Mouse (Mus musculus) liver, embryonic 11.5 days (tissue): ENCODE results near the gene Ston1. TPM values are rescaled to one million over a fixed set of nuclear protein-coding genes. Genes with fewer than 3 reads are reported as not detected.

Experiments used
- ATAC-seq: fragments of 200-750 bp; cut with Nextera tagmentation; replicated peaks from 2 replicates; pipeline ENCODE4 v1.8.0; 2017; ENCODE audit warnings: moderate number of reproducible peaks, mild to moderate bottlenecking, moderate TSS enrichment, moderate library complexity; ENCODE audit not compliant: low FRiP score
- DNase-seq: peaks from one replicate; pipeline ENCODE4 v3.0.0-alpha.2; 2017; ENCODE audit warnings: low spot score
- H3K27ac ChIP-seq: fragments of 300-500 bp; sonication (generic); 2 replicates; pipeline ENCODE4 v1.5.1; 2014; ENCODE audit warnings: mild to moderate bottlenecking, low read depth, low read length, control low read depth
- H3K27me3 ChIP-seq: fragments of 300-500 bp; sonication (generic); replicated peaks from 2 replicates; pipeline ENCODE4 v1.6.1; 2014; ENCODE audit warnings: low read length, mixed read lengths; ENCODE audit not compliant: control insufficient read depth, insufficient read depth
- H3K36me3 ChIP-seq: fragments of 300-500 bp; sonication (generic); 2 replicates; pipeline ENCODE4 v1.6.1; 2014; ENCODE audit warnings: mild to moderate bottlenecking, low read length, moderate library complexity, mixed read lengths; ENCODE audit not compliant: control insufficient read depth, insufficient read depth
- H3K4me1 ChIP-seq: fragments of 300-500 bp; sonication (generic); replicated peaks from 2 replicates; pipeline ENCODE4 v1.6.1; 2014; ENCODE audit warnings: low read length, mixed read lengths; ENCODE audit not compliant: control insufficient read depth, insufficient read depth
- H3K4me2 ChIP-seq: fragments of 300-500 bp; sonication (generic); 2 replicates; pipeline ENCODE4 v1.6.1; 2014; ENCODE audit warnings: mild to moderate bottlenecking, control low read depth, moderate library complexity
- H3K4me3 ChIP-seq: fragments of 300-500 bp; sonication (generic); 2 replicates; pipeline ENCODE4 v1.5.1; 2014; ENCODE audit warnings: low read depth, low read length, control low read depth
- H3K9ac ChIP-seq: fragments of 300-500 bp; sonication (generic); 2 replicates; pipeline ENCODE4 v1.6.1; 2014; ENCODE audit warnings: low read depth, low read length, control low read depth
- H3K9me3 ChIP-seq: fragments of 300-500 bp; sonication (generic); 2 replicates; pipeline ENCODE4 v1.6.1; 2016; ENCODE audit warnings: low read length, inconsistent platforms, mixed read lengths; ENCODE audit not compliant: control insufficient read depth
- WGBS: fragments of 180-500 bp; shearing (Covaris S2); extraction: QIAGEN DNeasy Blood & Tissue Kit; methylation state at CpG from one replicate; pipeline ENCODE4 v1.1.7; 2014; 5-methylcytosine and 5-hydroxymethylcytosine counted together
- polyA plus RNA-seq: library from polyadenylated mRNA; unstranded; fragments of >200 nt; fragmentation: Nextera tagmentation; extraction: Ambion mirVana; gene quantifications from 2 replicates; pipeline ENCODE4 v1.2.1, GENCODE M21; 2014

The Ston1 gene
- polyA plus RNA-seq, 1 experiment from 2014 or later, result 2.8 TPM

DNA sequence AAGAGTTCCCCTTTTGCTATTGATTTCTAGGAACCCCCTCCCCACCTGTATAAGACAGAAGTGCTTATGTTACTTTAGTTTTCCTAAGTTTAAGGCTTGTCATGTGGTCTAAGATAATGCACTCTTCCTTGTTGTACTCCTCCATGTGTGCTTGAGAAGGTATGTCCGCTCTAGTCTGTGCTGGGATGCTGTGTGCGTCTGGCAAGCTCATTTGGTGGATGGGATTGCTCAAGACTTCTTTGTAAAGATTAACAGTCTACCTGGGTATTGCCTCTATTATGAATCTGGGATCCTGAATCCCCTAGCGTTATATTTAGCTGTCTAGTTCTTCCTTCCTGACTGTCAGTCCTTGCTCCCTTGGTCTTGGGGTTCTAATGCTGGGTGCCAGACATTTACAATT is 35.1 kb downstream of the Ston1 start:
- 88% methylated on average over 3 of the region's 3 CpGs for WGBS
- Histone ChIP-seq H3K36me3 (no peaks in the 10 kb centered on the region), H3K4me3 (no peak overlapping the region), H3K4me1 (peaks cover 10% of the 10 kb centered on the region), H3K9ac (no peak overlapping the region), H3K4me2 (no peak overlapping the region), H3K27ac (no peak overlapping the region), H3K27me3 (no peaks in the 10 kb centered on the region), H3K9me3 (no peaks in the 10 kb centered on the region)
- ATAC-seq, result no peak
- peak; percentile 1 for DNase-seq

- WGBS, result 88% methylated on average over 14 of the region's 14 CpGs
- no peaks in the 10 kb centered on the region for H3K36me3 ChIP-seq
- no peaks in the 10 kb centered on the region for H3K9me3 ChIP-seq
- DNase-seq, result no peak
- no peak overlapping the region for H3K9ac ChIP-seq
- no peaks in the 10 kb centered on the region for H3K27me3 ChIP-seq
- no peaks in the 10 kb centered on the region for H3K4me1 ChIP-seq
- no peak for ATAC-seq
- no peak overlapping the region for H3K4me2 ChIP-seq
- H3K27ac ChIP-seq, result no peak overlapping the region
- H3K4me3 ChIP-seq, result no peak overlapping the region
These were observed 38.6 kb downstream of the Ston1 start for GRCm38 (mm10) chr17:88636076-88636475.

DNA sequence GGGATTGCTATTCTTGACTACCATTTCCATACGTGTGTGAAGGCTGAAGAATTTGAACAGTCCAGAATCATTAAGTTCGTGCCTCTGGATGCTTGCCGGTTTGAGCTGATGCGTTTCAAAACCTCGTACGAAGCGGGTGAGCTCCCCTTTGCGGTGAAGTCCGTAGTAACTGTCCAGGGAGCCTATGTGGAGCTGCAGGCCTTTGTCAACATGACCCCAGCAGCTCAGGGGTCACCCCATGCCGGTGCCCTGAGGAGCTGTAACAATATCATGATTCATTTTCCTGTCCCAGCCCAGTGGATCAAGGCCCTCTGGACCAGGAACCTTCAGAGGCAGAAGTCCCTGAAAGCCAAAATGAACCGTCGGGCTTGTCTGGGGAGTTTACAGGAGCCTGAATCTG is 39.1 kb downstream of the Ston1 start:
- H3K27ac ChIP-seq, result no peak overlapping the region
- H3K36me3 ChIP-seq, result no peaks in the 10 kb centered on the region
- no peak overlapping the region for H3K4me2 ChIP-seq
- H3K9me3 ChIP-seq, result no peaks in the 10 kb centered on the region
- H3K9ac ChIP-seq, result no peak overlapping the region
- no peak overlapping the region for H3K4me3 ChIP-seq
- no peaks in the 10 kb centered on the region for H3K4me1 ChIP-seq
- ATAC-seq (peak; percentile 49; the same call in 1 of the 2 replicates), DNase-seq (peak; percentile 26)
- 72% methylated on average over 12 of the region's 12 CpGs for WGBS
- H3K27me3 ChIP-seq, result no peaks in the 10 kb centered on the region

DNA sequence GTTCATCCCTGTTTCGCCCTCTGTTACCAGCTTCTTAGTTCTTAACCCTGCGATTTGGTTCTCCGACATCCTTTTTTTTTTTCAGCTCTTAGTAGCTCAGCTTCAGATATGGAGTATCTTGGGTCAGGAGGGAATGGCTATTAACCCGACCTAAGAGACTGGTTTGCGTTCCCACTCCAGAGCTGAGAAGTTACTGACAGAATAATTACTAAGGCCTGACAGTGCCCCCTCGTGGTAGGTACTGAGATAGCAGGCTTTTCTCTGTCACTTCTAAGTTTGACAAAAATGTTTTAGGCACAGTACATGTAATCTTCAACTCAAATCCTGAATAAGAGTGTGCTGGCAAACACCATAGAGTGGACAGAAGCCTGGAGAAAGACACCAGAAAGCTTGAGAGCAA is 43.5 kb downstream of the Ston1 start:
- no peaks in the 10 kb centered on the region for H3K4me1 ChIP-seq
- peaks cover 2% of the 10 kb centered on the region; the same call in 1 of the 2 replicates for H3K36me3 ChIP-seq
- H3K9me3 ChIP-seq, result no peaks in the 10 kb centered on the region
- ATAC-seq, result no peak
- H3K27me3 ChIP-seq, result no peaks in the 10 kb centered on the region
- no peak overlapping the region for H3K27ac ChIP-seq
- DNase-seq, result peak; percentile 54
- H3K4me2 ChIP-seq, result no peak overlapping the region
- H3K4me3 ChIP-seq, result no peak overlapping the region
- 21% methylated on average over 6 of the region's 6 CpGs for WGBS
- no peak overlapping the region for H3K9ac ChIP-seq

DNA sequence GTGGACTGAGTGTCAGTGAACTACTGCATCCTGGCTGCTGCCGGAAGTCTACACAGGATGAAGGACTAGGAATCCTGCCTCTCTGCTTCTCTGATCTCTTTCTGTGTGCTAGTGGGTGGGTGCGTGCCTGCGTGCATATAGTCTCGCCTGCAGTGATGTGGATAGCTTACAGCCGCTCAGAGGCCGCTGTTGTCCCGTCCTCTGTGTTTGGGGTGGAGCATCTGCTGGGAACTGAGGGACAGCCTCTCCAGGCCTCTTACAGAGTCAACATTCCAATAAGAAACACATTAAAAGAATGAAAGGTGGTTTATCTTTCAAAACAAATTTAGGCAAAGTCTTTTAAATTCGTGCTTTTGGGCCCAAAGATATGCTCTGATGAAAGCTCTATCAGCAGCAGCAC is 44.4 kb downstream of the Ston1 start:
- Histone ChIP-seq H3K4me1 (no peaks in the 10 kb centered on the region), H3K27me3 (no peaks in the 10 kb centered on the region), H3K27ac (no peak overlapping the region), H3K4me2 (no peak overlapping the region), H3K9me3 (no peaks in the 10 kb centered on the region), H3K9ac (no peak overlapping the region), H3K4me3 (no peak overlapping the region), H3K36me3 (peaks cover 2% of the 10 kb centered on the region; the same call in 1 of the 2 replicates)
- WGBS, result 87% methylated on average over 8 of the region's 8 CpGs
- DNase-seq (peak; percentile 19), ATAC-seq (no peak)

GRCm38 (mm10) chr17:88644876-88645275 is 47.4 kb downstream of the Ston1 start:
- no peak overlapping the region for H3K27ac ChIP-seq
- no peaks in the 10 kb centered on the region for H3K27me3 ChIP-seq
- no peak overlapping the region for H3K4me3 ChIP-seq
- H3K9me3 ChIP-seq, result no peaks in the 10 kb centered on the region
- no peaks in the 10 kb centered on the region for H3K4me1 ChIP-seq
- H3K36me3 ChIP-seq, result peaks cover 2% of the 10 kb centered on the region; the same call in 1 of the 2 replicates
- ATAC-seq (no peak), DNase-seq (peak; percentile 22)
- H3K9ac ChIP-seq, result no peak overlapping the region
- no peak overlapping the region for H3K4me2 ChIP-seq
- WGBS, result 88% methylated on average over 7 of the region's 7 CpGs

- H3K9ac ChIP-seq, result no peak overlapping the region
- no peaks in the 10 kb centered on the region for H3K27me3 ChIP-seq
- ATAC-seq (no peak), DNase-seq (peak; percentile 14)
- no peak overlapping the region for H3K4me3 ChIP-seq
- no peak overlapping the region for H3K4me2 ChIP-seq
- WGBS, result 82% methylated on average over 11 of the region's 11 CpGs
- H3K4me1 ChIP-seq, result no peaks in the 10 kb centered on the region
- H3K36me3 ChIP-seq, result peaks cover 2% of the 10 kb centered on the region; the same call in 1 of the 2 replicates
- H3K27ac ChIP-seq, result no peak overlapping the region
- no peaks in the 10 kb centered on the region for H3K9me3 ChIP-seq
These were observed 47.8 kb downstream of the Ston1 start for GRCm38 (mm10) chr17:88645299-88645698.

DNA sequence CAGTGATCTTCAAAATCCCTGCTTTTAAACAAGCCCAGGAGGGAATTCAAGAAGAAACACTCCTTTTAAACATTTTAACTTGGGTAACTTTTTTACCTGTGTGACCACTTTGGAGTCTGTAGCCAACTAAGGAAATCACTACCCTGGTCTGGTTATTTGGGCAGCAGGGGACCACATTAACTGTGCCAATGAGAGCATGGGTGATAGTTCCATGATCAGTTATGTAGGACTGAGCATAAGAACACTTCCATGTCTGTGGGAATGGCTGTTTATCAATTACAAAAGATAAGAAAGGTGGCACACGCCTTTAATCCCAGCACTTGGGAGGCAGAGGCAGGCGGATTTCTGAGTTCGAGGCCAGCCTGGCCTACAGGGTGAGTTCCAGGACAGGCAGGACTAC is 49.7 kb downstream of the Ston1 start:
- DNase-seq (peak; percentile 20), ATAC-seq (no peak)
- H3K4me2 ChIP-seq, result no peak overlapping the region
- H3K36me3 ChIP-seq, result peaks cover 2% of the 10 kb centered on the region; the same call in 1 of the 2 replicates
- WGBS, result 80% methylated on average over 3 of the region's 3 CpGs
- H3K9me3 ChIP-seq, result no peaks in the 10 kb centered on the region
- no peak overlapping the region for H3K9ac ChIP-seq
- H3K27ac ChIP-seq, result no peak overlapping the region
- H3K4me1 ChIP-seq, result no peaks in the 10 kb centered on the region
- H3K27me3 ChIP-seq, result no peaks in the 10 kb centered on the region
- no peak overlapping the region for H3K4me3 ChIP-seq

GRCm38 (mm10) chr17:88652010-88652409 is 54.5 kb downstream of the Ston1 start:
- Histone ChIP-seq H3K27me3 (no peaks in the 10 kb centered on the region), H3K4me3 (no peak overlapping the region), H3K27ac (no peak overlapping the region), H3K9ac (no peak overlapping the region), H3K36me3 (no peaks in the 10 kb centered on the region), H3K9me3 (no peaks in the 10 kb centered on the region), H3K4me2 (no peak overlapping the region), H3K4me1 (no peaks in the 10 kb centered on the region)
- 9% methylated on average over 9 of the region's 9 CpGs for WGBS
- DNase-seq (no peak), ATAC-seq (no peak)
